Mouse (Mus musculus) liver, embryonic 14.5 days (tissue): ENCODE results near the gene Gnpat. TPM values are rescaled to one million over a fixed set of nuclear protein-coding genes. Genes with fewer than 3 reads are reported as not detected.

Experiments used
- ATAC-seq: fragments of 200-750 bp; cut with Nextera tagmentation; 2 replicates; pipeline ENCODE4 v1.8.0; 2017; ENCODE audit warnings: moderate number of reproducible peaks, mild to moderate bottlenecking, moderate library complexity; ENCODE audit not compliant: insufficient read depth
- DNase-seq, 3 experiments: peaks; one replicate each; pipeline ENCODE4 v3.0.0-alpha.2; 2012 to 2013; ENCODE audit warnings: low read depth in 3 of 3, low spot score in 3 of 3
- H3K27ac ChIP-seq: fragments of 300-500 bp; sonication (generic); 2 replicates; pipeline ENCODE4 v1.5.1; 2014; ENCODE audit warnings: moderate library complexity, mild to moderate bottlenecking, control low read depth, inconsistent platforms
- H3K27me3 ChIP-seq: fragments of 300-500 bp; sonication (generic); 2 replicates; pipeline ENCODE4 v1.6.1; 2014; ENCODE audit warnings: mild to moderate bottlenecking, low read length, moderate library complexity; ENCODE audit not compliant: control insufficient read depth, insufficient read depth
- H3K36me3 ChIP-seq: fragments of 300-500 bp; sonication (generic); replicated peaks from 2 replicates; pipeline ENCODE4 v1.6.1; 2014; ENCODE audit warnings: low read depth; ENCODE audit not compliant: control insufficient read depth, insufficient read depth
- H3K4me1 ChIP-seq, 2 experiments: fragments of 200-500 bp in 1 of 2; fragments of 300-500 bp in 1 of 2; sonication (generic) in 1 of 2; replicated peaks; 2 replicates each; pipeline ENCODE4 v1.6.1; 2012 to 2014; ENCODE audit warnings: antibody characterized with exemption in 1 of 2, inconsistent platforms in 1 of 2, low read length in 1 of 2; ENCODE audit not compliant: control insufficient read depth in 2 of 2, insufficient read depth in 2 of 2
- H3K4me2 ChIP-seq: fragments of 300-500 bp; sonication (generic); 2 replicates; pipeline ENCODE4 v1.6.1; 2014; ENCODE audit warnings: low read depth, mild to moderate bottlenecking, control low read depth, moderate library complexity
- H3K4me3 ChIP-seq, 2 experiments: fragments of 200-500 bp in 1 of 2; fragments of 300-500 bp in 1 of 2; sonication (generic) in 1 of 2; 2 replicates each; pipeline ENCODE4 v1.5.1; 2012 to 2014; ENCODE audit warnings: low read depth in 2 of 2, low read length in 2 of 2, mild to moderate bottlenecking in 2 of 2, control low read depth in 1 of 2, inconsistent platforms in 1 of 2, moderate library complexity in 1 of 2; ENCODE audit not compliant: insufficient read depth in 1 of 2
- H3K9ac ChIP-seq: fragments of 300-500 bp; sonication (generic); replicated peaks from 2 replicates; pipeline ENCODE4 v1.6.1; 2014; ENCODE audit warnings: mild to moderate bottlenecking, control low read depth, moderate library complexity
- H3K9me3 ChIP-seq: fragments of 300-500 bp; sonication (generic); 2 replicates; pipeline ENCODE4 v1.6.1; 2016; ENCODE audit warnings: low read length, mixed read lengths; ENCODE audit not compliant: control insufficient read depth
- CTCF ChIP-seq: IDR thresholded peaks from 2 replicates; pipeline ENCODE4 v1.5.1; 2016; ENCODE audit warnings: antibody characterized with exemption, low read depth, control low read depth
- EP300 ChIP-seq: IDR thresholded peaks from 2 replicates; pipeline ENCODE4 v1.6.1; 2016; ENCODE audit warnings: antibody characterized with exemption, low read depth
- WGBS: fragments of 180-500 bp; shearing (Covaris S2); extraction: QIAGEN DNeasy Blood & Tissue Kit; methylation state at CpG from one replicate; pipeline ENCODE4 v1.1.7; 2014; ENCODE audit not compliant: insufficient replicate concordance; 5-methylcytosine and 5-hydroxymethylcytosine counted together
- polyA plus RNA-seq, 2 experiments: library from polyadenylated mRNA; depleted of rRNA in 1 of 2; stranded (reverse) in 1 of 2; unstranded in 1 of 2; fragments of >200 nt; fragmentation: Nextera tagmentation in 1 of 2; extraction: Ambion mirVana in 1 of 2; gene quantifications; 2 replicates each; pipeline versions ENCODE4 v1.2.1 to v1.2.3; 2012 to 2014

The Gnpat gene
- polyA plus RNA-seq, 2 experiments = 35.7 to 39.0 TPM

GRCm38 (mm10) chr8:124828561-124829240, 34.1 kb upstream of the Gnpat start:
- H3K27me3 ChIP-seq = no peaks in the 10 kb centered on the region
- no peak overlapping the region for H3K4me2 ChIP-seq
- no peak for DNase-seq
- no peaks in the 10 kb centered on the region for H3K36me3 ChIP-seq
- H3K4me3 ChIP-seq = no peak overlapping the region
- ATAC-seq = no peak
- no peaks in the 10 kb centered on the region for H3K4me1 ChIP-seq
- no peak overlapping the region for H3K9ac ChIP-seq
- 73% methylated on average over 24 of the region's 24 CpGs for WGBS
- H3K27ac ChIP-seq = no peak overlapping the region
- TF ChIP-seq EP300 = no peak
- TF ChIP-seq CTCF = no peak
- no peaks in the 10 kb centered on the region for H3K9me3 ChIP-seq

- WGBS = 53% methylated on average over 13 of the region's 13 CpGs
- TF ChIP-seq CTCF (no peak), EP300 (no peak)
- H3K36me3 ChIP-seq = no peaks in the 10 kb centered on the region
- DNase-seq = no peak
- no peaks in the 10 kb centered on the region for H3K9me3 ChIP-seq
- H3K4me1 ChIP-seq = no peaks in the 10 kb centered on the region
- no peak overlapping the region for H3K27ac ChIP-seq
- H3K27me3 ChIP-seq = no peaks in the 10 kb centered on the region
- H3K4me2 ChIP-seq = no peak overlapping the region
- no peak overlapping the region for H3K4me3 ChIP-seq
- no peak overlapping the region for H3K9ac ChIP-seq
- no peak for ATAC-seq
These were observed 32.8 kb upstream of the Gnpat start for GRCm38 (mm10) chr8:124830050-124830449.

GRCm38 (mm10) chr8:124831531-124831930, 31.3 kb upstream of the Gnpat start:
- 46% methylated on average over 6 of the region's 6 CpGs for WGBS
- no peak for TF ChIP-seq EP300
- no peak for TF ChIP-seq CTCF
- no peaks in the 10 kb centered on the region for H3K27me3 ChIP-seq
- H3K4me1 ChIP-seq = no peaks in the 10 kb centered on the region
- DNase-seq (no peak), ATAC-seq (no peak)
- H3K4me3 ChIP-seq = no peak overlapping the region
- no peak overlapping the region for H3K27ac ChIP-seq
- no peak overlapping the region for H3K9ac ChIP-seq
- H3K9me3 ChIP-seq = no peaks in the 10 kb centered on the region
- no peak overlapping the region for H3K4me2 ChIP-seq
- H3K36me3 ChIP-seq = no peaks in the 10 kb centered on the region

- Histone ChIP-seq H3K9me3 (no peaks in the 10 kb centered on the region), H3K4me3 (no peak overlapping the region), H3K4me2 (no peak overlapping the region), H3K27me3 (no peaks in the 10 kb centered on the region), H3K9ac (no peak overlapping the region), H3K27ac (no peak overlapping the region), H3K36me3 (no peaks in the 10 kb centered on the region), H3K4me1 (no peaks in the 10 kb centered on the region)
- ATAC-seq = no peak
- WGBS = 64% methylated on average over 6 of the region's 6 CpGs
- no peak for DNase-seq
- TF ChIP-seq EP300 (no peak), CTCF (no peak)
These were observed 30.9 kb upstream of the Gnpat start for GRCm38 (mm10) chr8:124831941-124832340.

- WGBS = 32% methylated on average over 15 of the region's 15 CpGs
These were observed 29.2 kb upstream of the Gnpat start for GRCm38 (mm10) chr8:124833430-124834205.

More at GRCm38 (mm10) chr8:124833430-124834205, 29.2 kb upstream of the Gnpat start:
- H3K36me3 ChIP-seq = no peaks in the 10 kb centered on the region; the same call in 1 of the 2 replicates
- H3K4me2 ChIP-seq = peak overlapping the region; percentile 15; the same call in 1 of the 2 replicates
- no peak overlapping the region for H3K9ac ChIP-seq
- TF ChIP-seq CTCF = no peak
- no peak for TF ChIP-seq EP300
- no peaks in the 10 kb centered on the region for H3K4me1 ChIP-seq
- H3K9me3 ChIP-seq = no peaks in the 10 kb centered on the region
- no peak overlapping the region for H3K4me3 ChIP-seq
- no peak overlapping the region for H3K27ac ChIP-seq
- H3K27me3 ChIP-seq = no peaks in the 10 kb centered on the region
- no peak for ATAC-seq
- no peak for DNase-seq
